ENCODE assay signal across 9 mouse cellular contexts in the genomic region with DNA sequence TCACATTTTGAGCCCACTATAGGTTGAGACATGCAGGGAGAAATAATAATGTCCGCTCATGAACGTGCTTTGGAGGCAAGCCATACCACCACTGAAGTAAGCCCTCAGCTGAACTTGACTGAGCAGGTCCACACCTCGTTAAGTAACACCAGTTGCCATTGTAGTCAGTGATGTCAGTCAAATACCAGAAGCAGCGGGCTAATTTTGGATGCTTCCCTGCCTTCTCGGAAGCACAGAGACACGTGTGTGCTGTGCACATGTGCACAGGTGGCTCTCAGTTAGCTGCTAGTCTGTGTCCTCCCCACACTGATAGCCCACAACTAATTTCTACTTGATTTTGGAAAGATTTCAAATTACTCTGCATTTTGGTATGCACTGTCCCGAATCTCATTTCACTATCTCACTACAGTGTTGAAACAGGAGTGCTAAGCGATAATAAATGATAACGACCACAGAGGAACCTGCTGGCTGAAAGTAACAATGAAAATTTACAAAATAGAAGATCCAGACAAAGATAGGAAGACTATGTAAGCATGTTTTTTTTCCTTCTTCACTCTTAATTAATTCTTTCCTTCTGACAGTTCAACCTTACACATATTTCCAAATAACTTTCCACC.
"Had no signal": no experiment of that assay in that cellular context is flagged by ENCODE, and none has a peak within 500 bp of the region (broad histone marks: within the 10 kb centered on the region; RNA-seq: fewer than 3 reads in every experiment).

No protein-coding gene starts in this region.

- H3K27me3 ChIP-seq: neural tube, embryonic 15.5 days had no signal

- H3K36me3 ChIP-seq: midbrain, embryonic 12.5 days; neural tube, embryonic 15.5 days had no signal

- H3K4me2 ChIP-seq: midbrain, embryonic 12.5 days; neural tube, embryonic 15.5 days had no signal

- DNase-seq: kidney, postnatal 10 days; lung, adult 18-20 months; thymus, postnatal 4 days had no signal

- H3K27ac ChIP-seq: left cerebral cortex, adult 2 months; liver, embryonic 14.5 days; midbrain, embryonic 12.5 days; neural tube, embryonic 15.5 days; stomach, postnatal 0 days had no signal

- ATAC-seq: midbrain, embryonic 16.5 days had no signal

- H3K4me3 ChIP-seq: left cerebral cortex, adult 2 months; midbrain, embryonic 12.5 days; neural tube, embryonic 15.5 days had no signal

- H3K9ac ChIP-seq: liver, embryonic 14.5 days; midbrain, embryonic 12.5 days; neural tube, embryonic 15.5 days had no signal

- H3K9me3 ChIP-seq: midbrain, embryonic 12.5 days; neural tube, embryonic 15.5 days had no signal
